Mouse (Mus musculus): ENCODE data around the gene Fam227b.

The Fam227b gene

GRCm38 (mm10) chr2:126151855-126152571 is at the start of gene Fam227b, which contains the start of gene Dtwd1:
TSS of gene Fam227b (minus strand) at chr2:126152004.
TSS of gene Dtwd1 (plus strand) at chr2:126152141.
- DNase-seq, result peak; percentile 98

- DNase-seq, result no peak
These were observed 47.2 kb upstream of the Fam227b start for GRCm38 (mm10) chr2:126198971-126199370.

GRCm38 (mm10) chr2:126195631-126196356 is 44.0 kb upstream of the Fam227b start:
- DNase-seq, result no peak

DNA sequence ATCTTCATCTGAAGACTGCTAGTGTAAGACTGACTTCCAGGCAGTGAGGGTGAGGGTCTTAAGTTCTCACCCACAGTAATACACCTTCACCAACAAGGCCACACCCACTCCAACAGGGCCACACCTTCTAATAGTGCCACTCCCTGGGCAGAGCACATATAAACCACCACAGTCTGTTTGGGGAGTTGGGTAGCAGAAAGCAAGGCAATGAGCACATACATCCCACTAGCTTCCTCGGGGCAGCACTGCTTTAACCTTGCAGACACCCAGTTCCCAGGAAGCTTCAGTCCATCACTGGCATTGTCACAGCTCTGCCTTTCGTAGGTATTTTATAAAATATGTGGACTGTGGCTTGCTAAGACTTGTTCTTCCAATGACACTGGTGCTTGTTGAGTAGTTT is 40.3 kb upstream of the Fam227b start:
- no peak for DNase-seq

DNA sequence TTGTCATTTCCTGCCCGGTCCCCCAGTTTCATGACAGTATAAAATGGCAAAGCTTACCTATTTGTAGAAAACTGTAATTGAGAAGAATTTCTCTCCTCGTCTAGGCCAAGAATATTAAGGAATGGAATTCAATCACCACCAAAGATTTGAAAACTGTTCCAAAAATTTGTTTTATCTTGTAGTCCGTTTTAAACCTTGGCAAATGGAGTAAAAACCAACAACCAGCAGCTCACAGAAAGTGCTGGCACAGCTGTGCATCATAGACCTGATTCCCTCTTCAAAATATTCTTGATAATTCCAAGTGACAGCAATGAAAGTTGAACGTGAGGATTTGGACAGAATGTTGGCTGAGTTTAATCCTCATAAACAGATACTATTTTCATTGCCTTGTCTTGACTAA is 39.5 kb upstream of the Fam227b start:
- no peak for DNase-seq

DNA sequence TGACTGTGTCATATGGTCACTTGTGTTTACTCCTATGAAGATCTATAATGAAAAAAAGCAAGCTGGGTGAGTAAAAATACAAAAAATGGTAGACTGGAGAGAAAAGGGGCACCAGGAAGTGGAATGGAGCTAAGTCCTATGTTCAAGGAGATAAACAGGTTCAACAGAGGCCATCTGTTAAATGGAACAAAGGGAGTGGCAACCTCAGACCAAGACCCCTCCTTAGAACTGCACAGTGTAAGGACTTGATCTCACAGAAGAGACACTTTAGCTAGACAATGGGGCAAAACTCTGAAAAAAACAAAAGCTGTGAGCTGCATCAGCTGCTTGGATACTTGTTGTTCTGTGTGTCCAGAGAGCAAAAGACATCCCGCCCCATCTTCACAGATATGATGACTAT is 19.6 kb upstream of the Fam227b start:
- DNase-seq, result no peak

DNA sequence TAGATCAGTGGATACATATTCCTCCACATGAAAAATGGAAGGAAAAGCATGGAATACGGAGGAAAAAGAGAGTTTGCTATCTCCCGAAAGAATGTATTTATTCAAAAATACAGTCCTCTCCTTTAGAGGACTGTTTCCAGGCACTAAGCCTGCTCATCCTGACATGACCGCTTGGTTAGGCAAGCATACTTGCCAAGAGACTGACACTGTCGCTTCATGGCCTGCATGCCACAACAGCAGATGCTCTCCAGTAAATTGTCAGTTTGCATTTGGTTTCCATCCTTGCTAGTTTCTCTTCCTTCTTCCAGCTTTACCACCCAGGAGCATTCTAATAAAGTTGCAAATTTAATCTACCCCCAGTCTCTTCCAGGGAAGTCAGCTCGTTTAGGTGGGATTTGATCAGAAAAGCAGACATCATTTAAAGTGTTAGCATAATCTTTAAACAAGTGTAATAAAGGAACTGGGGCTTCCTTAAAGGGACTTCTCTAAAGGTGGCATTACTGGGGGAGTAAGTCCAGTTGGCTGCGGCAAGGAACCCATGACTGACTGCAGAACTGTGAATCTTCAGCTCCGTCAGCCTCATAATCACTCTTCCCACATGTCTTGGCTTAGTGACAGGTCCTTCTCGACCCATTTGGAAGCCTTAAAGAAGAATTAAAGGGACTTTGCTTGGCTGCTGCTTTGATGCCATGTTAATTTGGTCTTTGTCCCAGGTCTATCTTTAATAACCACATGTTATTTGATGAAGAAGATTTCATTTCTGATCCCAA is 15.2 kb upstream of the Fam227b start:
- DNase-seq, result peak; percentile 43

GRCm38 (mm10) chr2:126166335-126166734 is 14.5 kb upstream of the Fam227b start:
- DNase-seq, result no peak

DNA sequence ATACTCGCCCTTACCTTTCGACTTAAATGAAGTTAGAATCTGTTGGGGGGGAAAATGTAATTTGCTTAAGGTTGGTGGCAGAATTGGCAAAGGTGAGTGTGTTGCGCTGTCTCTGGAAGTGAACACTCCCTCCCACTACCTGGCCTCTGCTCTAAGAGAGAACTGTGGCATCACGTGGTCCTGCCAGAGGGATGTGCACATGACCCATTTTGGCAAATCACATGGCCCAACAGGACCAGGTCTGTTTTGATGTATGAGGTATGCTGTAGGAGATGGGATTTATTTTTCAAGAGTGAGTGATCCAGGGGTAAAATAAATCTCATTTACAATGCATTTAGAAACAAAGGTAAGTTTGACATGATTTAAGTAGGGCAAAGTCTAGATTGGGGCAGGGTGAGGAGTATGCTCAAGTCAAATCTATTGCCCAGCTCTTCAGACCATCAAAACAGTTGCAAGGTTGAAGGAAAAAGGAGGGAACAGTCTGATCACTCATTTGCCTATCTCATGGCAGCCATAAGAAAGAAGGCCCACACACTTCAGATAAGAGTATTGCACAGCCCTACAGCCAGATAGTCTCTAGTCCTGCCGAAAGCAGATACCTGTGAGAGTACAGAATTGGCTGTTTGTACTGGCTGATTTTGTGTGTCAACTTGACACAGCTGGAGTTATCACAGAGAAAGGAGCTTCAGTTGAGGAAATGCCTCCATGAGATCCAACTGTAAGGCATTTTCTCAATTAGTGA is 13.6 kb upstream of the Fam227b start:
- DNase-seq, result no peak

DNA sequence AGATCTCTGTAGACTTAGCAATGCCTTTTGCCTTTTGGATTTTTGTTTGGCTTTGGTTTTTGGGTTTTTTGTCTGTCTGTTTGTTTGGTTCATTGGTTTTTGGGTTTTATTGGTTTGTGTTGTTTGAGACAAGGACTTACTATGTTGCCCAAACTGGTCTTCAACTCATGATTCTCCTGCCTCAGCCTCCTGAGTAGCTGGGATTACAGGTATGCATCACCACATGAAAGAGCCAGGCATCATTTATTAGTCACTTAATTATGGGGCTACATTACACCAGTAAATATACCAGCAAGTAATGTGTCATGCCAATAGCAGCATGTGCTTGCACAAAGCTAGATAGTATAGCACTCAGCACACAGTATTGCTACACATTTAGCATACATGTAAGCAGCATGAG is 4.1 kb downstream of the Fam227b start:
- DNase-seq, result no peak

- no peak for DNase-seq
These were observed 57.2 kb downstream of the Fam227b start for GRCm38 (mm10) chr2:126094616-126095015.

DNA sequence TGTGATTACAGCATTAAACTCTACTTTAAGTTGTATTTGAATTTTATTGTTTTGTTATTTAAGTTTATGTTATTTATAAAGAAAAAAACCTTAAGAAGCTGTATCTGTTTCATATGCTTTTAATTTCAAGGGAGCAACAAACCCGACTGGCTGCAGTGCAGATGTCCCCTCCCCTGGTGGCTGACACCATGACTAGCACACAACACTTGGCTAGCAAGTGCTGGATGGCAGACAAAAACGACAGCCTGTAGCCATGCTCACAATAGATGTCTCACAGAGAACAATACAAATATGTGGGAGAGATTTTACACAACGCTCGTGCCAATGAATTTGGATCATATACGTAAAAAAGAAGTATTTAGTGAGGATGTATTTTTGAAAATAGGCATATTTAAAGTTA is 61.4 kb downstream of the Fam227b start:
- DNase-seq, result peak; percentile 24 to 25

GRCm38 (mm10) chr2:126086187-126086586 is 65.6 kb downstream of the Fam227b start:
- no peak for DNase-seq

DNA sequence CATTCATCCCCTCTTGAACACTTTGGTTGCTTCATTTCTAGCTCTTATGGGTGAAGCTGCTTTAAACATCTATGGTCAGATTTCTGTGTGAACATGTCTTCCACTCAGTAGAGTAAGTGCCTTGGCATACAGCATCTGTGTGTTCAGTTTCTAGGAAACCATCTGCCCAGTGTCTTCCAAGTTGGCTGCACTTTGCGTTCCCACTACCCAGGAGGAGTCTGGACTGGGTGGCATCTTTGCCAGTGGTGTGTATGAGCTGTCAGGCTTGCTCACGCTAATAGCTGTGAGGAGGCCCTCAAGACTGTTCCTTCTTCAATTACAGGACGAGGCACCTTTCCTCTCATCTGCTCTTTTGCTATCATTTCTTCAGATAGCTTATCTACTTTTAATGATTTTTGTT is 67.5 kb downstream of the Fam227b start:
- DNase-seq, result peak; percentile 36 to 50

- no peak for DNase-seq
These were observed 72.7 kb downstream of the Fam227b start for GRCm38 (mm10) chr2:126079086-126079485.

DNA sequence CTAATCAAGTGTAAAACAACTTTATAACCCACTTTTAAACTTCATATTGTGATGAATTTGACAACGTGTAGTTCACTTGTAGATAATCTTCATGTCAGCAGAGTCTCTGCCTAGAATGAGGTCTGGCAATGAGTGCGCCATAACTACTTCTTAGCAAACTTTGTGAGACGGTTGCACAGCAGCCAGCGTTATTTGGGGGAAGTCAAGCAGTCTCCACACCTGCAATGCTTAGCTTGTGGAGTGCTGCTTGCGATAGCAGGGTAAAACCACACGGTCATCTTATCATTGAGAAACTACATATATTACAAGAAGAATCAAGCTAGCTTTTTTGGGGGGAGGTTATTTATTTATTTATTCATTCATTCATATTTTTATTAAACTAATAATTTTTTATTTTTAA is 75.3 kb downstream of the Fam227b start:
- DNase-seq, result no peak

GRCm38 (mm10) chr2:126073744-126074143 is 78.1 kb downstream of the Fam227b start:
- no peak for DNase-seq

GRCm38 (mm10) chr2:126069740-126070139 is 82.1 kb downstream of the Fam227b start:
- no peak for DNase-seq

- no peak for DNase-seq
These were observed 86.4 kb downstream of the Fam227b start for GRCm38 (mm10) chr2:126065303-126065856.

- DNase-seq, result no peak
These were observed 87.0 kb downstream of the Fam227b start for GRCm38 (mm10) chr2:126064814-126065213.

GRCm38 (mm10) chr2:126062876-126063275 is 88.9 kb downstream of the Fam227b start:
- DNase-seq, result no peak

- no peak for DNase-seq
These were observed 90.6 kb downstream of the Fam227b start for GRCm38 (mm10) chr2:126061037-126061773.

Data from cerebellum, postnatal 14 days (tissue).